Comparison of ENCODE assay signal across 8 mouse cellular contexts in the genomic region with DNA sequence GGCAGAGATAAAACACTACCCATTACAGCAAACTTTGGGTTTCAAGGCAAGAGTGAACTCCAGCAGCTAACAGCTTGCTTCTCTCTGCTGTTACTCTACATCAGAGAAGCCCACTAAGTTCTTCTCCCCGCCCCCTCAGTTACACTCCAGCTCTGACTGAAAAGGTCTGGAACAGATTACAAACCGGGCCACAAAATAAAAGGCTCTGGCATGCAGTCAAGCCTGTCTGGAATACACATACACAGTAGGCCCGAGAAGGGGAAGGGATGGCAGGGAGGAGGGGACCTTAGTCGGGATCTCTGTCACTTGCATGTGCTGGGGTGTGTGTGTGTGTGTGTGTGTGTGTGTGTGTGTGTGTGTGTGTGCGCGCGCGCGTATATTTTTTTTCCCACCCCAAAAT. TPM values are rescaled to one million over a fixed set of nuclear protein-coding genes. Genes with fewer than 3 reads are reported as not detected.
DNase-seq lines count a peak whose midpoint lies in the region; ATAC-seq and TF ChIP-seq lines count a peak whose summit lies in the region.

No protein-coding gene starts in this region.

- H3K9ac ChIP-seq in kidney, embryonic 14.5 days (ENCODE audit: low read depth, low read length), result no peak overlapping the region
- no peak overlapping the region for H3K9ac ChIP-seq in intestine, embryonic 15.5 days
- H3K9ac ChIP-seq in lung, postnatal 0 days (replicated peaks; ENCODE audit: low read depth), result no peak overlapping the region

- no peak overlapping the region for H3K4me3 ChIP-seq in kidney, embryonic 14.5 days (ENCODE audit: low read length)
- H3K4me3 ChIP-seq in embryonic facial prominence, embryonic 10.5 days, result peak overlapping the region; percentile 13; the same call in 1 of the 2 replicates
- H3K4me3 ChIP-seq in intestine, embryonic 15.5 days (replicated peaks), result no peak overlapping the region
- H3K4me3 ChIP-seq in lung, postnatal 0 days (ENCODE audit: low read depth, low read length), result no peak overlapping the region

- no peaks in the 10 kb centered on the region for H3K9me3 ChIP-seq in kidney, embryonic 14.5 days (ENCODE audit: control insufficient read depth, low read length)
- H3K9me3 ChIP-seq in embryonic facial prominence, embryonic 10.5 days, result no peaks in the 10 kb centered on the region
- no peaks in the 10 kb centered on the region for H3K9me3 ChIP-seq in intestine, embryonic 15.5 days
- no peaks in the 10 kb centered on the region for H3K9me3 ChIP-seq in lung, postnatal 0 days (ENCODE audit: low read length)

- H3K36me3 ChIP-seq in kidney, embryonic 14.5 days (ENCODE audit: control insufficient read depth, insufficient read depth, low read length), result peaks cover 31% of the 10 kb centered on the region
- H3K36me3 ChIP-seq in embryonic facial prominence, embryonic 10.5 days (replicated peaks), result peaks cover 82% of the 10 kb centered on the region
- H3K36me3 ChIP-seq in intestine, embryonic 15.5 days, result 0 out of 2 replicates have a peak, but pooled peaks cover 2% of the 10 kb centered on the region
- 0 out of 2 replicates have a peak, but pooled peaks cover 4% of the 10 kb centered on the region for H3K36me3 ChIP-seq in lung, postnatal 0 days (ENCODE audit: insufficient read depth, low read length)

- no peak for DNase-seq in kidney, adult 11 months
- DNase-seq in embryonic facial prominence, embryonic 10.5 days (ENCODE audit: low spot score), result peak; percentile 74
- peak; percentile 93 for DNase-seq in heart, adult 11 months
- DNase-seq in lung, postnatal 0 days (ENCODE audit: low spot score), result peak; percentile 92
- DNase-seq in right cerebral cortex, postnatal 36 days (ENCODE audit: low spot score in 2 of 2), result peak; percentile 38 to 39
- no peak for DNase-seq in thymus, postnatal 10 days (ENCODE audit: low spot score in 2 of 2)

- H3K4me2 ChIP-seq in kidney, embryonic 14.5 days (replicated peaks; ENCODE audit: low read depth, low read length), result no peak overlapping the region
- H3K4me2 ChIP-seq in intestine, embryonic 15.5 days (replicated peaks), result no peak overlapping the region
- H3K4me2 ChIP-seq in lung, postnatal 0 days (replicated peaks; ENCODE audit: low read depth, low read length), result no peak overlapping the region

- H3K27ac ChIP-seq in kidney, embryonic 14.5 days (ENCODE audit: low read depth, low read length), result peak overlapping the region; percentile 55; the same call in 1 of the 2 replicates
- H3K27ac ChIP-seq in embryonic facial prominence, embryonic 10.5 days (replicated peaks), result peak overlapping the region; percentile 79
- H3K27ac ChIP-seq in intestine, embryonic 15.5 days, result peak overlapping the region; percentile 68
- peak overlapping the region; percentile 61 for H3K27ac ChIP-seq in lung, postnatal 0 days (ENCODE audit: low read length)

- H3K4me1 ChIP-seq in kidney, embryonic 14.5 days (ENCODE audit: control insufficient read depth, insufficient read depth, low read length), result peaks cover 8% of the 10 kb centered on the region; the same call in 1 of the 2 replicates
- H3K4me1 ChIP-seq in embryonic facial prominence, embryonic 10.5 days, result peaks cover 56% of the 10 kb centered on the region
- peaks cover 18% of the 10 kb centered on the region for H3K4me1 ChIP-seq in intestine, embryonic 15.5 days (replicated peaks)
- H3K4me1 ChIP-seq in lung, postnatal 0 days (ENCODE audit: insufficient read depth, low read depth, low read length), result peaks cover 3% of the 10 kb centered on the region; the same call in 1 of the 2 replicates

- TF ChIP-seq CTCF in lung, postnatal 0 days (IDR thresholded peaks at IDR 0.05), result no peak

- H3K27me3 ChIP-seq in kidney, embryonic 14.5 days (ENCODE audit: control insufficient read depth, insufficient read depth, low read length), result no peaks in the 10 kb centered on the region
- no peaks in the 10 kb centered on the region for H3K27me3 ChIP-seq in embryonic facial prominence, embryonic 10.5 days (replicated peaks; ENCODE audit: low read depth, poor library complexity, severe bottlenecking)
- H3K27me3 ChIP-seq in intestine, embryonic 15.5 days (replicated peaks), result no peaks in the 10 kb centered on the region
- H3K27me3 ChIP-seq in lung, postnatal 0 days (replicated peaks; ENCODE audit: insufficient read depth, low read length), result no peaks in the 10 kb centered on the region

- TF ChIP-seq EP300 in lung, postnatal 0 days (IDR thresholded peaks at IDR 0.05), result peak; percentile 43; the same call in 1 of the 2 replicates

- WGBS in kidney, embryonic 14.5 days, result 63% methylated on average over 9 of the region's 9 CpGs
- 53% methylated on average over 9 of the region's 9 CpGs for WGBS in embryonic facial prominence, embryonic 10.5 days
- 43% methylated on average over 9 of the region's 9 CpGs for whole genome bisulfite sequencing in intestine, embryonic 15.5 days
- WGBS in lung, postnatal 0 days, result 45% methylated on average over 9 of the region's 9 CpGs

- ATAC-seq in kidney, embryonic 14.5 days (ENCODE audit: low FRiP score, low TSS enrichment), result peak; percentile 77
- ATAC-seq in intestine, embryonic 15.5 days, result peak; percentile 80
- ATAC-seq in lung, postnatal 0 days, result peak; percentile 91

RNA-seq across cellular contexts. Expression of a gene that starts 44.0 kb away (rescaled TPM):
- 36.7 and 48.8 TPM in 2 replicates for polyA plus RNA-seq in kidney, embryonic 14.5 days (2014; fragmentation: Nextera tagmentation; extraction: Ambion mirVana)
- polyA plus RNA-seq in embryonic facial prominence, embryonic 10.5 days (2016; fragmentation: Nextera tagmentation; extraction: Ambion mirVana), result 40.6 and 42.9 TPM in 2 replicates
- polyA plus RNA-seq in intestine, embryonic 15.5 days (2015; fragmentation: Nextera tagmentation; extraction: Ambion mirVana), result 25.3 and 25.9 TPM in 2 replicates
- 17.0 and 19.0 TPM in 2 replicates for polyA plus RNA-seq in lung, postnatal 0 days (2015; fragmentation: Nextera tagmentation; extraction: Ambion mirVana)

Comparison
In these comparisons a context has a peak if more than half of its experiments do, and no peak if none do; other contexts are left out.
1. DNase-seq: peak in embryonic facial prominence, embryonic 10.5 days (single experiment), heart, adult 11 months (single experiment), lung, postnatal 0 days (single experiment) and right cerebral cortex, postnatal 36 days (2 of 2); none in kidney, adult 11 months (single experiment) and thymus, postnatal 10 days (0 of 2).
2. Peak in every context shown above with its lines, with median percentiles within 50 percentile points of each other: ATAC-seq and H3K27ac ChIP-seq.